Mouse (Mus musculus) splenic B cell, adult 2 months (primary cell): ENCODE data around the gene C1qtnf5.
A peak's percentile ranks its signal among the peaks of the same experiment; 100 is the strongest.

Experiments
- DNase-seq: peaks from one replicate; pipeline ENCODE4 v3.0.0-alpha.2; 2011; ENCODE audit warnings: low read depth, low spot score
- H3K27me3 ChIP-seq: 2 replicates; pipeline ENCODE4 v1.6.1; 2012; ENCODE audit warnings: mild to moderate bottlenecking, low read length, moderate library complexity, mixed read lengths; ENCODE audit not compliant: control insufficient read depth, poor library complexity, insufficient read depth, severe bottlenecking
- H3K36me3 ChIP-seq: 2 replicates; pipeline ENCODE4 v1.6.1; 2012; ENCODE audit warnings: mild to moderate bottlenecking, low read length, moderate library complexity, mixed read lengths; ENCODE audit not compliant: control insufficient read depth, poor library complexity, insufficient read depth, severe bottlenecking

C1qtnf5 gene

GRCm38 (mm10) chr9:44085741-44086665 lies 21.0 kb upstream of the C1qtnf5 start:
- no peak for DNase-seq
- H3K27me3 ChIP-seq = no peaks in the 10 kb centered on the region; the same call in 1 of the 2 replicates

DNA sequence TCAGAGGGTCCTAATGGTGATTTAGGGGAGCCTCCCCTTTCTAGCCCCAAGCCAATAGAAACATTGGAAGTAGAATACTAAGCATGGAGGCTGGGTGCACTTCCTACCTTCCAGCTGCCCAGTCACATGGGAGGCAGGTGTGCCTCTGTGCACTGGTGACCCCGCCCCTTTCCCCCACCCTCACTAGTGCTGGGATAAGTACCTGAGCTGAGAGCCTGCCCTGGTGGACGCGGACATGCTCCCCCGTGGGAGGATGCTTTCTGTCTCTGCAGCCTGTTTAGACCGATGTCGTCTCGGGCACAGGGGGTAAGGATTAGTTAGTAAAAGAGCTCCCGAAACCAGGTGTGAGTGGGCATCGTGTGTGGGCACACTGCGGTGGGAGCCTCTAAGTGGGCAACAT lies 20.1 kb upstream of the C1qtnf5 start:
- no peaks in the 10 kb centered on the region for H3K36me3 ChIP-seq
- no peaks in the 10 kb centered on the region; the same call in 1 of the 2 replicates for H3K27me3 ChIP-seq
- DNase-seq = no peak

More at GRCm38 (mm10) chr9:44085741-44086665, 21.0 kb upstream of the C1qtnf5 start:
- H3K36me3 ChIP-seq = no peaks in the 10 kb centered on the region

DNA sequence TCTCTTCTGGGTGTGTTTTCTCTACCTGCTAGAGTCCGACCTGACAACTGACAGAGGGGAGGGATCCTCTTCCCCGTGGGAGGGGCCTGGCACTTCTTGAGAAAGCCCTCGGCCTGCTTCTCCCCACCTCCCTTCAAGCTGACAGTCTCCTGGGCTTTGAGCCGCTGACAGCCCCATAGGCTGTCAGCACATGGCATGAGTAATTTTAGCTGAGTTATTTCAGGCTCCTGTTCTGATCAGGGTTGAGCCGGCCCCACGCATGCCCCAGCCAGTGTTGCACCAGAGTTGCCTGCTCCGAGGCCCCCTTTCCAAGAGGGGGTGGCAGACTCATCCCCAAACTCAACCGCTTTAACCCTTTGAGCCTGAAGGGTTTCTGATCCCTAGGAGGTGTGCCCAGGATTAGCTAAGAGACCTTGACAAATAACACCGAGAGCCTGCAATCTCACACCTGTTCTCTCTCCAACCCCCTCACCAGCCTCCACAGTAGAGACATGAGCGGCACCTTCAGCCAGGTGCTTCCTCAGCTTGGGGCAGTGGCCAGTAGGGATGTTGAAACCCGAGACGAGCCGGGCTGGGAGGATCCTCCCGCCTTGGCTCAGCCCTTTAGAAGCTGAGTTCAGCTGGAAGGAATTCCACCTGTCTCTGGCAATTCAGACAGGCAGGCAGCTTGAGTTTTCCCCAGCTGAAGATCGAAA lies 19.1 kb upstream of the C1qtnf5 start:
- no peaks in the 10 kb centered on the region; the same call in 1 of the 2 replicates for H3K27me3 ChIP-seq
- no peaks in the 10 kb centered on the region for H3K36me3 ChIP-seq
- peak; percentile 36 for DNase-seq

DNA sequence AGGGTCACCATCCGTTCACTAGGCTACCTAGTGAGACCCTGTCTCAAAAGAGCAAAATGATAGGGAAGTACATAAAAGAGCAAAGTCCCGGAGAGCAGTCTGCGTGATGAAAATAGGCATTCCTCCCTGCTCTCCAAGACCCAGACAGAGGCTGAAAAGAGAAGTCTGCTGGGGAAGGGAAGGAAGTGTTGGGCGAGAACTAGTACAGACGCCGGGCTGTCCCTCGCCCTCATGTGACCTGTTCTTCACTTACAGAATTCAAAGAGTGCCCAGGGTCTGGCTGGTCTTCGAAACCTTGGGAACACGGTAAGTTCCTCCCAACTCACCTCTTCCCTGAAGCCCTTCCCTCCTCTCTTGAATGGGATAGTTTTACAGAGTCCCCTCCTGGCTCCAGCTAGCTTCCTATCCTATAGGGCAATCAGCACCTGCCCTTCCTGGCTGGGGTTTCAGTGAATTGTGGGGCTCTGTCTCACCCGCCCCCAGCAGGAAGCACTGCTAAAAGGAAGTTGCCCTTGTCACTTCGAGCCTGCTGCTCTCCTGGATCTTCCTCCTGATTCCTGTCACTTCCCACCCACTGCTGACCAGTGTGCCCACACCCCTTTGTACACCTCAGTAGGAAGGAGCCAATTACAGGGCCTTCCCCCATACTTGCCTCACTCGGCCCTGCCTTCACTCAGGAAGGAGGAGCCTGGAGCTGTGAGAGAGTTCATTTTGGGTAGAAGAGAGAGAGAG lies 18.0 kb upstream of the C1qtnf5 start:
- Histone ChIP-seq H3K27me3 (no peaks in the 10 kb centered on the region), H3K36me3 (no peaks in the 10 kb centered on the region)
- DNase-seq = peak; percentile 29

DNA sequence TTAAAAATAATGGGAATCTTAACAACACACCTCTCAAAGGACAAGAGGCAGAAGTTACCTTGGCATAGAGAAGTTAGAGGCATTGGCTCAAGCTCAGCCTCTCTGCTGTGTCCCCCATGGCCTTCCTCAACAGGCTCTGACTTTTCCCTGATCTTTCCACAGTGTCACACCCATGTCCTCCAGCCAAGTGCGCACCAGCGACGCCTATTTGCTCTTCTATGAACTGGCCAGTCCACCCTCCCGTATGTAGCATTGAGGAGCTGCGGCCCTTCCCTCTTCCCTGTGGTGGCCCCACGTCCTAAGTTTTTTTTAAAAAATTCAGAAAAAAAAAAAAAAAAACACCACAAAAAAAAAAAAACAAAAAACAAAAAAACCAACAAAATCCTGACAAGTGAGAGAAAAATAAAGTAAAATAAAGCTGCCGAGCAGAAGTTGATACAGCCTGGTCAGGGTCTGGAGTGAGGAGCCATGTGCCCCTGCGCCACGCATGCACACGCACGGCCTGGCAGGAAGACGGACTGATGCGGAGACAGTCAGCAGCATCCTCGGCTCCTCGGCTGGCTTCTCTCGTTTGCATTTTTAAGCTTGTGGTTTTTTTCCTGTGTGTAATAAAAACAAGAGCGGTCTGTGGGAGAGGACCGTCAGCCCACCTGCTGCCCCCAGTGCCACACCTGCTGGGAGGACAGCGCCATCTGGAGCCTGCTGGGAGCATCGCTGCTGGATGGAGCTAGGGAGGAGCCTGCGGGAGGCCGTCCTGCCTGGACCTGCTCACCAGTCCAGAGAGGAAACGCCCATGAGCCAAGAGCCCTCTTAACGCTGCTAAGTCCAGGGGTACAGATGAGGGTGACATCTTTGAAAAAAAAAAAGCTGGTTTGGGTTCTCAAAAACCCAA lies 13.2 kb upstream of the C1qtnf5 start:
- peak; percentile 84 for DNase-seq
- H3K27me3 ChIP-seq = no peaks in the 10 kb centered on the region
- H3K36me3 ChIP-seq = no peaks in the 10 kb centered on the region

GRCm38 (mm10) chr9:44094737-44095136 lies 12.3 kb upstream of the C1qtnf5 start:
- DNase-seq = no peak

GRCm38 (mm10) chr9:44095781-44096180 lies 11.3 kb upstream of the C1qtnf5 start:
- no peaks in the 10 kb centered on the region for H3K27me3 ChIP-seq
- DNase-seq = no peak
- H3K36me3 ChIP-seq = no peaks in the 10 kb centered on the region

More at GRCm38 (mm10) chr9:44094737-44095136, 12.3 kb upstream of the C1qtnf5 start:
- Histone ChIP-seq H3K36me3 (no peaks in the 10 kb centered on the region), H3K27me3 (no peaks in the 10 kb centered on the region)

- Histone ChIP-seq H3K36me3 (no peaks in the 10 kb centered on the region), H3K27me3 (no peaks in the 10 kb centered on the region)
- DNase-seq = no peak
These were observed 10.5 kb upstream of the C1qtnf5 start for GRCm38 (mm10) chr9:44096536-44096935.

DNA sequence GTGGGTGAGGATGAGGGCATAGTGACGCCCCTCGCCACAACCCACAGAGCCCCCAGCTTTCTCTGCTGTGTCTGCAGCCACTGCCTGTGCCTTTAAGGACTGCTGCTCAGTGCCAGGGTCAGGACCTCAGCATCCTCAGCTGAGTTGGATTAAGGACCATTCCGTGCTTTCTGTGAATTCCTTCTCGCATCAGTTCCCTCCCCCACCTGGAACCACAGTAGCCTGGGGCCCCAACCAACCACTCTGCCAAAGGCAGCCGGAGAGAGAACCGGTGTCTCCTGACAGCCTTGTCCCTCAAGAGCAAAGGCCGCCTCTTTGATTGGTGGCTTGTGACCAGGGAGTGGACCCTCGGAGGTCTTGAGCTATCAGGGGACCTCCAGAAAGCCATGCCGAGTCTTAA lies 5.6 kb upstream of the C1qtnf5 start, which contains the start of gene Mfrp:
TSS of gene Mfrp (plus strand) at position 240 of the 400 bp plus-strand sequence.
- no peak for DNase-seq
- Histone ChIP-seq H3K36me3 (no peaks in the 10 kb centered on the region), H3K27me3 (no peaks in the 10 kb centered on the region)

DNA sequence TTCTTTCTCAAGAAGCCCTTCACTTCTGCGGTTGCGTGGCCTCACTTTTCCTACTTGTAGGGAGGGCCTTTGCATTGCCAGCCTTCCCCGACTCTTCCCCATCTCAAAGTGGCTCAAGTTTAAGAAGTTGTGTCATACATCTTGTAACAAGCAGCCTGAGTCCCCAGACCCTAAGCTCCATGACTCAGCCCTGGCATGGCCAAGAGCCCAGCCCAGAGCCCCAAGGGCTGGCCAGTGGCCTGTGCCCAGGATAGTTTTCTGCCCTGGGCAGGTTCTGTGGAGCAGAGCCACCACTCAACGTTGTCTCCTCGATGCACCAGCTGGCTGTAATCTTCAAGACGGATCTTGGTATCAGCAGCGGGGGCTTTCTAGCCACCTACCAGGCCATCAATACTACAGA lies 2.2 kb upstream of the C1qtnf5 start:
- no peak for DNase-seq
- Histone ChIP-seq H3K36me3 (no peaks in the 10 kb centered on the region), H3K27me3 (no peaks in the 10 kb centered on the region)

DNA sequence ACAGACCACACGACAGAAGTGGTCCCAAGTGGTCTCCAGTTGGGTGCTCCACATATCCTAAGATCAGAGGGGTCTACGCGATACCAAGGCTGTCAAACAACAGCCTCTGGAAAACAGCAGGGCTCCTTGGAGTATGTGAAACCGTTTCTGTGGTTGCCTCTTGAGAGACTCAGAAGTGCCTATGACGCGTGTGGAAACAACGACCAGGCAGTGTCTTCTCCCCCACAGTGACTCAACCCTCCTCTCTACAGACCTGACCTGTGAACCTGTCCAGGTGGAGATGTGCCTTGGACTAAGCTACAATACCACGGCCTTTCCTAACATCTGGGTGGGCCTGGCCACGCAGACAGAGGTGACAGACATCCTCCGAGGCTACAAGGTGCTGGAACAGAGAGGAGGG lies 1.3 kb upstream of the C1qtnf5 start:
- DNase-seq = no peak
- Histone ChIP-seq H3K36me3 (no peaks in the 10 kb centered on the region), H3K27me3 (no peaks in the 10 kb centered on the region)

GRCm38 (mm10) chr9:44106182-44106581 lies 863 bp upstream of the C1qtnf5 start:
- DNase-seq = no peak
- no peaks in the 10 kb centered on the region for H3K36me3 ChIP-seq
- H3K27me3 ChIP-seq = no peaks in the 10 kb centered on the region

DNA sequence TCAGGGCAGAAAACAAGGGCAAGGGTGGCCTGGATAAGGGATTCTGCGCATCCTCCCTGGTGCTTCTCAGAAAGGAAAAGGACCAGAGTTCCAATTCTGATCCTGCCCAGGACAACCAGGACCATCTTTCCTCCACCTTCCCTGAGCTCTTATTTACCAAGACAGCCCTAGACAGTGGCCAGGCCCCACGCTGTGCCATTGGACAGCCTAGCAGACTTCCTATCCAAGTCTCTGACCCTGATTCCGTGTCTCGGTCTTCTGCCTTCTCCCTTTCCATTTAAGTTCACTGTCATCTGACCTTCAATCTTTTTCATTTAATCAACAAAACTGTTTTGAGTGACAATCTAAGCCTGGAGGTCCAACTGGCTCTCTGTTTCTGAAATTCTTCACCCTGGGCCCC lies 449 bp upstream of the C1qtnf5 start:
- Histone ChIP-seq H3K27me3 (no peaks in the 10 kb centered on the region), H3K36me3 (no peaks in the 10 kb centered on the region)
- no peak for DNase-seq
